Mouse (Mus musculus): ENCODE results near the gene Ceacam10.
A peak's percentile ranks its signal among the peaks of the same experiment; 100 is the strongest.
"Not testable (repeated sequence)": the region's sequence is repeated elsewhere in the genome, so short reads cannot be mapped to it uniquely, and the experiment has no call there.

Gene Ceacam10

GRCm38 (mm10) chr7:24776918-24777317, at the start of gene Ceacam10:
Gene Ceacam10, plus strand, starts transcription at chr7:24777206.
- DNase-seq: not testable (repeated sequence)

- peak; percentile 76 for DNase-seq
These were observed 40.9 kb upstream of the Ceacam10 start for GRCm38 (mm10) chr7:24735970-24736670.

- no peak for DNase-seq
These were observed 26.3 kb upstream of the Ceacam10 start for GRCm38 (mm10) chr7:24750695-24751094.

- DNase-seq: no peak
These were observed 25.4 kb upstream of the Ceacam10 start for GRCm38 (mm10) chr7:24751610-24752009.

GRCm38 (mm10) chr7:24753476-24753875, 23.5 kb upstream of the Ceacam10 start:
- no peak for DNase-seq

- no peak for DNase-seq
These were observed 18.5 kb upstream of the Ceacam10 start for GRCm38 (mm10) chr7:24758520-24758919.

GRCm38 (mm10) chr7:24760211-24760610, 16.8 kb upstream of the Ceacam10 start, which contains the start of gene Cd177:
Gene Cd177, minus strand, starts transcription at chr7:24760311.
- DNase-seq: no peak

- no peak for DNase-seq
These were observed 15.8 kb upstream of the Ceacam10 start for GRCm38 (mm10) chr7:24761161-24761560.

GRCm38 (mm10) chr7:24762574-24762973, 14.4 kb upstream of the Ceacam10 start:
- no peak for DNase-seq

- no peak for DNase-seq
These were observed 5.6 kb upstream of the Ceacam10 start for GRCm38 (mm10) chr7:24771361-24771760.

- DNase-seq: no peak
These were observed 3.0 kb upstream of the Ceacam10 start for GRCm38 (mm10) chr7:24773942-24774535.

- DNase-seq: no peak
These were observed 861 bp upstream of the Ceacam10 start for GRCm38 (mm10) chr7:24776145-24776544.

- no peak for DNase-seq
These were observed 20.9 kb downstream of the Ceacam10 start for GRCm38 (mm10) chr7:24797918-24798317.

GRCm38 (mm10) chr7:24802149-24802767, 25.3 kb downstream of the Ceacam10 start:
- DNase-seq: no peak

- DNase-seq: no peak
These were observed 27.8 kb downstream of the Ceacam10 start for GRCm38 (mm10) chr7:24804826-24805225.

- no peak for DNase-seq
These were observed 32.0 kb downstream of the Ceacam10 start for GRCm38 (mm10) chr7:24809041-24809440.

GRCm38 (mm10) chr7:24817502-24817901, 40.5 kb downstream of the Ceacam10 start:
- peak; percentile 80 for DNase-seq

GRCm38 (mm10) chr7:24824452-24824851, 47.4 kb downstream of the Ceacam10 start:
- no peak for DNase-seq

GRCm38 (mm10) chr7:24827181-24827580, 50.2 kb downstream of the Ceacam10 start:
- DNase-seq: no peak

All from retina, postnatal 1 day (tissue).